Mouse (Mus musculus) bone marrow macrophage, adult 2 months (primary cell): Measurements from ENCODE around the gene Gpr182.

Experiments used
- CTCF ChIP-seq: IDR thresholded peaks from 2 replicates; pipeline ENCODE4 v1.5.1; 2012; ENCODE audit warnings: low read depth, mild to moderate bottlenecking, low read length, moderate library complexity
- POLR2A ChIP-seq: IDR thresholded peaks from 2 replicates; pipeline ENCODE4 v1.6.1; 2012; ENCODE audit warnings: mild to moderate bottlenecking, low read depth, low read length, borderline replicate concordance

DNA sequence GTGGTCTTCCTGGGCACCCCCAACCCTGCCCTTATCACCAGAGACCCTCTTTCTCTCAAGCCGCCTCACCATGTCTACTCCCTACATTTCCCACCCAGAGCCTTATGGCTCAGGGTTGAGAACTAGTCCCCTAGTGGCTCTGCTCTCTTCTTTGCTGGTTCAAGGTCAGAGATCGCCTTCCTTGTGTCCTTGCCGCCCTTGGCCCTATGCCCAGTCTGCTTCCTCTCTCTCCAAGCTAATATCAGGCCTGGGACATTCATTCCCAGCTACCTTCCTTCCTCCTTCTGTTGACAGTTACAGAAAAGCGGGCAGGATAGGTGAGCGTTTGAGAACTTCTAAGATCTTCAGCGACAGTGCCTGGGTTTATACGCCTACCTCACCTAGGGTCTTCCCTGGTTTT is 43.8 kb downstream of the Gpr182 start:
- no peak for TF ChIP-seq CTCF
- TF ChIP-seq POLR2A, result no peak
